Mouse (Mus musculus): ENCODE measurements around the gene Slc38a3. TPM values are rescaled to one million over a fixed set of nuclear protein-coding genes. Genes with fewer than 3 reads are reported as not detected.

Slc38a3 gene
- polyA plus RNA-seq, 1 experiment from 2014 or later, result 0.51 TPM

DNA sequence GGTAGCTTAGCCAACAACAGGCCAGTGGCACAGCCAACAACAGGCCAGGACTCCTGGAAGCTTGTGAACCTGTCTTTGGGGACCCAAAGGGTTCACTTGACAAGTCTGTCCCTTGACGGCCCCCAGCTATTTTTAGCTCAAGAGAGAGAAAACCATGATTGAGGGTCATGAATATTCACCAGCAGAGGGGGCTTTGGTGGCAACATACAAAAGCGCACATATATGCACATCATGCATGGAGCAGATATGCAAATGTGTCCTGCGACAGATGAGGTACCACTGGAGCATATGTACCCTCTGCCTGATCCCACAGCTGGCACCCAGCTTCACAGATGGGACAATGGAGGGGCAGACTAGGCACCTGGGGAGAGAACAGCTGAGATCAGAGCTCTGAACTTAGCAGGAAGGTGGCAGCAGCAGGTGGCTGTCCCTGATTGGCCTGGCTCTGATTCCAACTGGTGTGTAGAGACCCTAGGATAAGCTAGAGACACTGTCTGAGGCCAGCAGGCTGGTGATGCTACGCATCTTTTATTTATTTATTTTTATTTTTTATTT, 24.2 kb upstream of the Slc38a3 start:
- no peak for TF ChIP-seq EP300 (IDR thresholded peaks at IDR 0.05)
- TF ChIP-seq CTCF (IDR thresholded peaks at IDR 0.05), result peak; percentile 48
- Histone ChIP-seq H3K9ac (replicated peaks; ENCODE audit: low read depth) (no peak overlapping the region), H3K27ac (ENCODE audit: low read length) (no peak overlapping the region), H3K9me3 (ENCODE audit: low read length) (no peaks in the 10 kb centered on the region), H3K4me3 (ENCODE audit: low read depth, low read length) (no peak overlapping the region), H3K36me3 (ENCODE audit: insufficient read depth, low read length) (peaks cover 11% of the 10 kb centered on the region; the same call in 1 of the 2 replicates), H3K4me2 (replicated peaks; ENCODE audit: low read depth, low read length) (no peak overlapping the region), H3K27me3 (replicated peaks; ENCODE audit: insufficient read depth, low read length) (no peaks in the 10 kb centered on the region), H3K4me1 (ENCODE audit: insufficient read depth, low read depth, low read length) (peaks cover 28% of the 10 kb centered on the region; the same call in 1 of the 2 replicates)
- DNase-seq (ENCODE audit: low spot score) (no peak), ATAC-seq (no peak)
- 72% methylated on average over 4 of the region's 4 CpGs for WGBS

DNA sequence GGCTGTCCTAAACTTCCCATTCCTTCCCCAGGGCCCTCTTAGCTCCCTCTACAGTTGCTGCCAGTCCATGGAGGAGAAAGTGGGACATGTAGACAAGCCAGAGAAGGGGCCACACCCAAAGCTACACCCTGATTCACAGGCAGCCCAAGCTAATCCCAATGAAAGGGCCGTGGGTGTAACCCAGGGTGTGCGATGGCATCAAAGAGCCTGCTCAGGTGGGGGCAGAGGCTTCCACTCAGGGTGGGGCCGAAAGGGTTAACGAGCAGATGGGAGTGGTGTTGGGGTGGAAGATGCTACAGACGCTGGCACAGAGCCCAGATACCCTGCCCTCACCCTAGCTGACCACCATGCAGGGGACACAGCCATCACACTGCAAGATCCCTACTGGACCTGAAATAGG, 23.5 kb upstream of the Slc38a3 start:
- Histone ChIP-seq H3K4me3 (ENCODE audit: low read depth, low read length) (no peak overlapping the region), H3K36me3 (ENCODE audit: insufficient read depth, low read length) (peaks cover 11% of the 10 kb centered on the region; the same call in 1 of the 2 replicates), H3K9me3 (ENCODE audit: low read length) (no peaks in the 10 kb centered on the region), H3K27ac (ENCODE audit: low read length) (no peak overlapping the region), H3K4me1 (ENCODE audit: insufficient read depth, low read depth, low read length) (peaks cover 21% of the 10 kb centered on the region; the same call in 1 of the 2 replicates), H3K9ac (replicated peaks; ENCODE audit: low read depth) (no peak overlapping the region), H3K27me3 (replicated peaks; ENCODE audit: insufficient read depth, low read length) (no peaks in the 10 kb centered on the region), H3K4me2 (replicated peaks; ENCODE audit: low read depth, low read length) (no peak overlapping the region)
- TF ChIP-seq EP300 (IDR thresholded peaks at IDR 0.05), result no peak
- TF ChIP-seq CTCF (IDR thresholded peaks at IDR 0.05), result no peak
- ATAC-seq, result no peak
- WGBS, result 67% methylated on average over 5 of the region's 5 CpGs
- no peak for DNase-seq (ENCODE audit: low spot score)

DNA sequence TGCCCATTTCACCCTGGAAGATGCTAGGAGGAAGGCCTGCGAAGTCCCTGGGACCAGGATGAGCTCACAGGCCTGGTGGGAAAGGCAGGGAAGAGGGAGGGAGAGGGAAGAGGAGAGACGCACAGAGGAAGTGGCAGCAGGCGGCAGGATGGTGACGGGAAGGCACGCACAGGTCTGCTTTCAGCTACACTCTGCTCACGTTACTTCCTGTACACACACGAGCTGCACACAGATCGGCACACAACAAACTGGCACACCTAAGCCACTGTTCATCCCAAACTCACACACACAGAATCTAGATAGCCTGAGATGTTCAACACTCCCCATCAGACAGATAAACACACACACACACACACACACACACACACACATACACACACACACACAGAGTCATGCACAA, 21.1 kb upstream of the Slc38a3 start:
- no peak for TF ChIP-seq CTCF (IDR thresholded peaks at IDR 0.05)
- no peak for TF ChIP-seq EP300 (IDR thresholded peaks at IDR 0.05)
- DNase-seq (ENCODE audit: low spot score) (no peak), ATAC-seq (no peak)
- Histone ChIP-seq H3K27ac (ENCODE audit: low read length) (no peak overlapping the region), H3K27me3 (replicated peaks; ENCODE audit: insufficient read depth, low read length) (no peaks in the 10 kb centered on the region), H3K36me3 (ENCODE audit: insufficient read depth, low read length) (peaks cover 14% of the 10 kb centered on the region), H3K4me2 (replicated peaks; ENCODE audit: low read depth, low read length) (no peak overlapping the region), H3K4me1 (ENCODE audit: insufficient read depth, low read depth, low read length) (peaks cover 9% of the 10 kb centered on the region; the same call in 1 of the 2 replicates), H3K9me3 (ENCODE audit: low read length) (no peaks in the 10 kb centered on the region), H3K9ac (replicated peaks; ENCODE audit: low read depth) (no peak overlapping the region), H3K4me3 (ENCODE audit: low read depth, low read length) (no peak overlapping the region)
- 72% methylated on average over 8 of the region's 8 CpGs for WGBS

DNA sequence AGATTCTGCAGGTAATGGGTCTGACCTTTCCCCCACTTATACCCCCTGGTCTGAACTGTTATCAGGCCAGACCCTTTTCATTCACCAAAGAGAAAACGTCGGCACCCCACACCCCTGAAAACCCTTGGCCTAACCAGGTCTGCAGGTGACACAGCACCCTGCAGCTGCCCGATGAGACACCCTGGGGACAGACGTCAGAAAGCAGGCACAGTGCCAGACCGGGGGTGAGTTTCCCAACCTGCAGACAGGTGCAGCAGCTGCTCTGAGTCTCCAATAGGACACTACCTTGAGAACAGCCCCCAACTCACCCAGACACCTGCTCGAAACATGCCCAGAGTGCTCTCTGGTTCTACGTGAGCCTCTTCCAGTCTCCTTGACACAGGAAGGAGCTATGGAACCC, 19.6 kb upstream of the Slc38a3 start:
- no peak overlapping the region for H3K4me2 ChIP-seq (replicated peaks; ENCODE audit: low read depth, low read length)
- no peaks in the 10 kb centered on the region for H3K9me3 ChIP-seq (ENCODE audit: low read length)
- TF ChIP-seq CTCF (IDR thresholded peaks at IDR 0.05) (no peak), EP300 (IDR thresholded peaks at IDR 0.05) (no peak)
- WGBS, result 67% methylated on average over 7 of the region's 7 CpGs
- H3K27ac ChIP-seq (ENCODE audit: low read length), result no peak overlapping the region
- H3K27me3 ChIP-seq (replicated peaks; ENCODE audit: insufficient read depth, low read length), result no peaks in the 10 kb centered on the region
- DNase-seq (ENCODE audit: low spot score) (no peak), ATAC-seq (no peak)
- H3K4me1 ChIP-seq (ENCODE audit: insufficient read depth, low read depth, low read length), result no peaks in the 10 kb centered on the region
- H3K9ac ChIP-seq (replicated peaks; ENCODE audit: low read depth), result no peak overlapping the region
- peaks cover 19% of the 10 kb centered on the region for H3K36me3 ChIP-seq (ENCODE audit: insufficient read depth, low read length)
- H3K4me3 ChIP-seq (ENCODE audit: low read depth, low read length), result no peak overlapping the region

DNA sequence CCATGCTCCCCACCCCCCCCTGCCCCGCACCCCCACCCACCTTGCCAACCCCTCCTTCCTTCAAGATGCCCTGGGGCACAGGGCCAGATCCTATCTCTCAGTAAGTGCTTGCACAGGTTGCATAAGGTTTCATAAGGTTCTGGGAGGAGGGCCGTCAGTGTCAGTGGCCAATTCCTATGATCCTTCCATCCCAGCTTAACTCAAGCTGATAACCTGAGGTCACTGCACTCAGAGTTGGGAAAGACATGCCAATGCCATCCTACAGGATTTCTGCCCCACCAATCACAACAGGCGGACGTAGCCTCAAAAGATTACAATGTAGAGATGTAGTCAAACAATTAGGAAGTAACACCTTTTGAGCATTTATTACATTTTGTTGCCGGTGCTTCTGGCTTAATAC, 19.1 kb upstream of the Slc38a3 start:
- H3K9ac ChIP-seq (replicated peaks; ENCODE audit: low read depth), result no peak overlapping the region
- H3K27ac ChIP-seq (ENCODE audit: low read length), result no peak overlapping the region
- no peak for TF ChIP-seq EP300 (IDR thresholded peaks at IDR 0.05)
- no peak for TF ChIP-seq CTCF (IDR thresholded peaks at IDR 0.05)
- H3K4me3 ChIP-seq (ENCODE audit: low read depth, low read length), result no peak overlapping the region
- H3K36me3 ChIP-seq (ENCODE audit: insufficient read depth, low read length), result peaks cover 24% of the 10 kb centered on the region
- no peak overlapping the region for H3K4me2 ChIP-seq (replicated peaks; ENCODE audit: low read depth, low read length)
- 78% methylated on average over 5 of the region's 5 CpGs for WGBS
- ATAC-seq (no peak), DNase-seq (ENCODE audit: low spot score) (no peak)
- H3K9me3 ChIP-seq (ENCODE audit: low read length), result no peaks in the 10 kb centered on the region
- no peaks in the 10 kb centered on the region for H3K27me3 ChIP-seq (replicated peaks; ENCODE audit: insufficient read depth, low read length)
- H3K4me1 ChIP-seq (ENCODE audit: insufficient read depth, low read depth, low read length), result no peaks in the 10 kb centered on the region

DNA sequence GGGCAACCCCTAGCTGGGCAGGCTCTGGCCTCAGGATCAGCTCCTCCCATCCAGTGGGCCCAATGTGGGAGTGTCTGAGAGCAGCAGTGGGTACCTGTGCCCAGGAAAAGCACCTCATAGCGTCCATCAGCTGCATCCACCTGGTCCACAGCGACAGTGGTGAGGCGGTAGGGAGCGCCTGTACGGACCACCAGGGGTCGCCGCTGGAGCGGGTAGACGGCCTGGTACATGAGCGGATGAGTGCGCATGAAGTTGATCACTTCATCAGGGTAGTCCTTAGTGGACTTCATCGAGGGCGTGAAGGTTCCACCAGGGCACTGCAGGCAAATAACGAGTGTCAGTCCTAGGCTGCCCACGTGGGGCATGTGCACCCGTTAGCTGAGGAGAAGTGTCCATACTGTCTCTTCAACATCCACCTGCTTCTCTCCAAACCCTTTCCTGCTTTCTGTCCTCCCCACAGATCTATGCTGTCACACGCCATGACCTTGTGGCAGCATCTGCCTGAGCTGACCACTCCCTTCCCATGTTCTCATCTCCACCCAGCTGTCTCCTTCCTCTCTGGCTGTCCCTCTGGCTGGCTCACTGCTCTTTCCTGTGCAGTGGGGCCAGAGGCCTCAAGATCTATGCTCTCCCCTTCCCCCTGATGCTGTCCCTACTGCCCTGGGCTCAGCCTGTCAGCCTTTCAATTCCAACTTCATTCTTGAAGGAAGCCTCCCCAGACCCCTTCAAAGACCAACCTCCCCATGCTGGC, 16.1 kb upstream of the Slc38a3 start:
- H3K27ac ChIP-seq (ENCODE audit: low read length), result peak overlapping the region; percentile 71
- peak; percentile 82 for TF ChIP-seq EP300 (IDR thresholded peaks at IDR 0.05)
- TF ChIP-seq CTCF (IDR thresholded peaks at IDR 0.05), result peak; percentile 86
- no peaks in the 10 kb centered on the region for H3K27me3 ChIP-seq (replicated peaks; ENCODE audit: insufficient read depth, low read length)
- H3K4me3 ChIP-seq (ENCODE audit: low read depth, low read length), result no peak overlapping the region
- H3K4me2 ChIP-seq (replicated peaks; ENCODE audit: low read depth, low read length), result no peak overlapping the region
- no peak overlapping the region for H3K9ac ChIP-seq (replicated peaks; ENCODE audit: low read depth)
- WGBS, result 39% methylated on average over 17 of the region's 17 CpGs
- H3K4me1 ChIP-seq (ENCODE audit: insufficient read depth, low read depth, low read length), result no peaks in the 10 kb centered on the region
- DNase-seq (ENCODE audit: low spot score), result peak; percentile 63
- no peaks in the 10 kb centered on the region for H3K9me3 ChIP-seq (ENCODE audit: low read length)
- peak; percentile 85 for ATAC-seq
- peaks cover 16% of the 10 kb centered on the region; the same call in 1 of the 2 replicates for H3K36me3 ChIP-seq (ENCODE audit: insufficient read depth, low read length)
